Mouse (Mus musculus): Measurements from ENCODE around the gene Rpp14.

Gene Rpp14

DNA sequence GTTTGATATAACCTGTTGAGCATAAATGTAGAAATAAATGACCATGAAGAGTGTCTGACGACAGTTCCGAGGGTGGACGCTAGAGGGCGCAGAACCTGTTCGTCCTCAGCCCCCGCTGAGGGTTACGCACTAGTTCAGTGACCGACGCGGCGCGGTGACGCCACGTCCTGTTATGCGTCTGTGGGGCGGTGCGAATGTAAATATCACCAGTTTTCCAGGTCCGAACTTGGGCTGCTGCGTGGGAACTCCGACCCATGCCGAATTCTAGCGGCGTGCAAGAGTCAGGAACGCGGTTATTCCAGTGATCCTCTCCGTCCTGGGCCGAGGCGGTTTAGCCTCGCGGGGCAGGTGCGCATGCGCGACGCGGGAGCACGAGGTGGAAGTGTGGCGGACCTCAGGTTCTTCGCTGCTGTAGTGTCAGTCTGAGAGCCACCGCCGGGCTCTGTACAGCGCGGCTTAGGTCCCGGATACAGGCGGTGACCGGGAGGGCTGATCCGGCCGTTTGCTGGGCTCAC lies at the start of gene Rpp14:
Rpp14 (plus strand) TSS at position 203 of the 515 bp plus-strand sequence.
- DNase-seq (ENCODE audit: low spot score in 2 of 2), result peak; percentile 99

DNA sequence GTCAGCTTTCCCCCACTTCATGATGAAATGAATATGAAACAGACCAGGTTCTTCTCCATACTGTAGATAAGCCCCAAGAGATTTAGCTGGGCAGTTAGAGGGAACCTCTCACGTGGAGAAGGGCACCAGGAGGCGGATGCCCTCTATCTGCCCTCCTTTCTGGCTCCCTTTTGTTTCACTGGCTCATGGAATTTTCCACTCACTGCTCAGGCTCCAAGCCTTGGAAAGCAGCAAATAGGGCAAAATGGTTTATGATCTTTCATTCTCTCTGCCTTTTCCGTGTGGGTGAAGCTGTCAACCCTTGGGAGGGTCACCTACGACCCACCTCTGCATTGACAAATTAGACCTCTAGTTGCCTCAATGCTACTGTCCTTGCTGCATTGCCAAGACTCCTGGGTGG lies 49.6 kb upstream of the Rpp14 start:
- DNase-seq (ENCODE audit: low spot score in 2 of 2), result no peak

- DNase-seq (ENCODE audit: low spot score in 2 of 2), result peak; percentile 57 to 61
These were observed 47.9 kb upstream of the Rpp14 start for GRCm38 (mm10) chr14:8032087-8032944.

GRCm38 (mm10) chr14:8034561-8034960 lies 45.6 kb upstream of the Rpp14 start:
- no peak for DNase-seq (ENCODE audit: low spot score in 2 of 2)

- no peak for DNase-seq (ENCODE audit: low spot score in 2 of 2)
These were observed 44.2 kb upstream of the Rpp14 start for GRCm38 (mm10) chr14:8035951-8036350.

- no peak for DNase-seq (ENCODE audit: low spot score in 2 of 2)
These were observed 43.8 kb upstream of the Rpp14 start for GRCm38 (mm10) chr14:8036406-8036805.

DNA sequence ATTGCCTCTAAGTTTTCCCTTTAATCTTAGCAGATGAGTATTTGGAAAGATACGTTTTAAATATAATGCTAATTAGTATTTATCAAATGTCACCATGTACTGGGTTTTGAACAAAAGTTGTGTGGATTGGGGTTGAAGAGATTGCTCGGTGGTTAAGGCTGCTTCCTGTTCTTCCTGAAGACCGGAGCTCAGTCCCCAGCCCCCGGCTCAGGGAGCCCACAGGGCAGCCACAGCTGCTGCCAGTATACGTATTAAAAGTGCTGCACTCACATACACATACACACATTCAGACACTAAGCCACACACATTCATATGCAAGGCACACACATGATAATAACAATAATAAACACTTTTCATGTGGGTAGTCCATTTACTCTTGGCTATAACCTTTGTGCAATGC lies 42.0 kb upstream of the Rpp14 start:
- DNase-seq (ENCODE audit: low spot score in 2 of 2), result no peak

- peak; percentile 58 to 59 for DNase-seq (ENCODE audit: low spot score in 2 of 2)
These were observed 41.2 kb upstream of the Rpp14 start for GRCm38 (mm10) chr14:8038791-8039448.

DNA sequence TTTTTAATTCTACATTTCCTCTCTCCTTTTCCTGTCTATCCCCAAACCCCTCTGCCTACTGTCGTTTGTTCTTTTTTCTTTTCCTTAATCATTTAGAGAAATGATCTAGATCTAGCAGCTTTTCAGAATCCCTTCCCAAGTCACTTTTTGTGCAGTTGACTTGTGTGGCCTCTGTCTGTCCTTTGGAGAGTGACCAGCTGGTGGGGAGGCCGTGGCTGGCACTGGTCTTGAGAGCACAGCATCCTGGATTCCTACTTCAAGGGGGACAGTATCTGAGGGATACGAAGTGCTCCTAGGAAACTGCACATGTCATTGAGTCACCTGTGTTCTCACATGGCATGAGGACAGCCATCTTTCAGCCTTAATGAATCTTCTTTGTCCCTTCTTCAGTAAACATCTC lies 40.0 kb upstream of the Rpp14 start:
- DNase-seq (ENCODE audit: low spot score in 2 of 2), result no peak

DNA sequence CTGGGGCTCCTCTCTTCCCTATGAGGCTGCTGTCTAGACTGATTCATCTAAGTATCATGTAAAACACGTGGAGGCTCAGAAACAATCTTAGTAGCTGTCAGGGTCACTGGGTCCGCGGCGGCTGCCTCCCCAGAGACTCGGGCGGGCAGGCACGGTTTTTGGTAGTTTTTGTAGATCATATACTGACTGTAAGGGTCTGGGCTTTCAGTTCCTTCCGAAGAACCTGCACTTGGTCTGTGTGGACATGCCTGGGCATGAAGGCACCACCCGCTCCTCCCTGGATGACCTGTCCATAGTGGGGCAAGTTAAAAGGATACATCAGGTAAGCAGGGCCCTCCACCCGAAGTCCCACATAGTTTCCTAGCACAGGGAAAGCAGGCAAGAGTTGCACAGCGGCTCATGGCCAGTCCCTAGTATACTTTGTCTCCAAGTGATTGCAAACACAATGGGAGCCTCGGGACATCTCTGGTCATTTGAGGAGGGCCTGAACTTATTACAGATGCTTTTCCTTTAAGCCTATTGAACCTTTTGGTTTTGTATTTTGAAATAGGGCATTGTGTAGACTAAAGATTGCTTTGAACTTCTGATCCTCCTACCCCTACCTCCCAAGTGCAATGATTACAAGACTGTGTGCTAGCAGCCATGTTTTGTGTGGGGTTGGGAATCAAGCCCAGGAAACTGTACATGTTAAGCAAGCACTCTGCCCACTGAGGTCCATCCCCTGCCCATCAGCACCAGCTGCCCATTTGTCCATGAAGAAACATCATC lies 39.1 kb upstream of the Rpp14 start:
- DNase-seq (ENCODE audit: low spot score in 2 of 2), result no peak

DNA sequence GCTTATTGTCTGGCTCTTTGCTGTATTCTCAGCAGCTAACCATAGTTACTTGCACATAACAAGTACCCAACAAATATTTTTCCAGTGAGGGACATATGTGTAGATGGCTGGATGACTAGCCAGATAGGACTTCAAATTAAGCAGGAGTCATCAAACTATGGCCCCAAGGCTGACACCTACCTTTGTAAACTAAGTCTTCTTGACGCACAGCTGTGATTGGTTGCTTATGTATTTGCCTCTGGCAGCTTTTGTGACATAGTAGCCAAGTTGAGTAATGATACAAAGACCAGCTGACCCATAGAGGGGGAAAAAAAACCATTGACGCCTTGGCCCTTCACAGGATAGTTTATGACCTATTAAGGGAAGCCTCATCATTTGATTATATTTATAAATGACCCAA lies 38.0 kb upstream of the Rpp14 start:
- DNase-seq (ENCODE audit: low spot score in 2 of 2), result no peak

DNA sequence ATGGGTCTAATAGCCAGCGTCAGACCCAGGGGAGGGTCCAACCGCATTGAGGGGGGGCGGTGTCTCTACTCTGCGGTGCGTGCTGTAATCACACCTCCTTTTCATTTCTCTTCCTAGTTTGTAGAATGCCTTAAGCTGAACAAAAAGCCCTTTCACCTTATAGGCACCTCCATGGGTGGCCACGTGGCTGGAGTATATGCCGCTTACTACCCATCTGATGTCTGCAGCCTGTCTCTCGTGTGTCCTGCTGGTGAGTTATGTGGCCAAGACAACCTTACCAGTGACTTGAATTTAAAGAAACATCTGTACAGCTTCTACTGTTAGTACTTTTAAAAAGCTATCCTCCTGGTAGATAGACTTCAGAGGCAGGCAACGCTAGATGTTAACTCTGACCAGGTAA lies 37.6 kb upstream of the Rpp14 start:
- DNase-seq (ENCODE audit: low spot score in 2 of 2), result no peak

- peak in 1 of 2 experiments; percentile 38 for DNase-seq (ENCODE audit: low spot score in 2 of 2)
These were observed 35.8 kb upstream of the Rpp14 start for GRCm38 (mm10) chr14:8044330-8044729.

GRCm38 (mm10) chr14:8044786-8045185 lies 35.4 kb upstream of the Rpp14 start:
- DNase-seq (ENCODE audit: low spot score in 2 of 2), result no peak

GRCm38 (mm10) chr14:8045187-8045846 lies 34.9 kb upstream of the Rpp14 start:
- no peak for DNase-seq (ENCODE audit: low spot score in 2 of 2)

DNA sequence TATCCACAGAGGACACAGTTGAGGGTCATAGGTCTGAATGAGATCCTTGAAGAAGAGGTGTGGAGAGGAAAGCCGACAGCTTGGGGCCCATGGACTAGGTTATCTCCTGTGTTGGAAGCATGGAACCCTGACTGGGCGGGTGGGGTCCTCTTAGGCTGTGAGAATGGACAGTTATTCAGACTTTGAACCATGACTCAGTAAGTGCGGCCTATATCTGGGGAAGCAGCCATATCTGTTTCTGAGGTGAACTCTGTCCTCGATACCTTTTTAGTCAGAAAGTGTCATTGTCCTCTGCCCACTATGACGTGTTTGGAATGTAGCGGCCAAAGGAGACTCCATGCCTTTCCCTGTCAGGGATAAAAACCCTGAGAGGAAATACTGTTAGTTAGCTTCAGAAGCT lies 33.3 kb upstream of the Rpp14 start:
- no peak for DNase-seq (ENCODE audit: low spot score in 2 of 2)

DNA sequence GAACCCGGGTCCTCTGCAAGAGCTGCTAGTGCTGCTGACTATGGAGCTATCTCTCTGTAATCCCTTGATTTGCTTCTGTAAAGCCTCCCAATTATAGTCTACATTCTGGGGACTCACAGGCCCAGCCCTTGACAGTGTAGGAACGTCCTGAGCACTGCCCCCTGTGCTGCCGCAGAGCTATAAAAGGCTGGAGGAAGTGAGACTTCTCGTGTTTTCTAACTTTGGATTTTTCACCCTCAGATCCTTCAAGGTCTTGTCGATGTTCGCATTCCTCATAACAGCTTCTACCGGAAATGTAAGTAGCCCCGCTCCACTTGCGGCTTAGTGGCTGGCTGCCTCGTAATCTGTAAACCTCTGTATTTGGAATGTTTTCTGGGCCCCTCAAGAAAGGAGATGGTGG lies 30.8 kb upstream of the Rpp14 start:
- no peak for DNase-seq (ENCODE audit: low spot score in 2 of 2)

GRCm38 (mm10) chr14:8051869-8052268 lies 28.3 kb upstream of the Rpp14 start:
- DNase-seq (ENCODE audit: low spot score in 2 of 2), result no peak

DNA sequence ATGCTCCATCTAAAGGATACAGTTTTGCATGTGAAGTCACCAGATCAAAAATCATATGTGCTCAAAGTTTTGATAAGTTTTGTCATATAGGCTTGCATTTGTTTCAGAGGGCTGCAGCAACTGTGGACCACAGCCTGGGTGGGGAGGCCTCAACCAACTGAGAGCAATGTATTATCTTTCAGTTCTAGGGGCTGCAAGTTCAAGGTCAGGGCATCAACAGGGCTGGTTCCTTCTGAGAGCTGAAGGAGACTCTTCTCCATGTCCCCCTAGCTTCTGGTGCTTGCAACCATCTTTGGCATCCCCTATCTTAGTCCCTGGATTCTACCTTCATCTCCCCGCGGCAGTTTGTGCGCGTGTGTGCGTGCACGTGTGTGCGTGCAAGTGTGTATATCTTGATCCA lies 27.5 kb upstream of the Rpp14 start:
- no peak for DNase-seq (ENCODE audit: low spot score in 2 of 2)

- no peak for DNase-seq (ENCODE audit: low spot score in 2 of 2)
These were observed 25.7 kb upstream of the Rpp14 start for GRCm38 (mm10) chr14:8054310-8055102.

DNA sequence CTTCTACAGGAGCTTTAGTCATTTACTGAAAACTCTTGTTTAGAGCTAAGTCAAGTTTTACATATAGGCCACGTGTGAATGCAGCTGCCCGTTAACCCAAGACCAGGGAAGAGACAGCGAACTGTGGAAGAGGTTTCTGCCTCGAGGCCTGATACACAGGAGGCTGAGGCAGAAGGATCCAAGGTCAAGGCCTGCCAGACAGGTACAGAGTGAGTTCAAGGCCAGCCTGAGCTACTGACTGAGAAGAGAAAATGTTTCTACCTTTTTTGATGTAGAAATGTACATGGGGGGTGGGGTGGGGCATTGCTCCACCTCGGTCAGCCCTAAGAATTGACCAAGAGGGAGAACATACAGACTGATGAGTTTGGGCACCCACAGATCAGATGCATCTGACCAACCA lies 24.1 kb upstream of the Rpp14 start:
- DNase-seq (ENCODE audit: low spot score in 2 of 2), result no peak

All from right cerebral cortex, adult 2 months (tissue).